Mouse (Mus musculus): ENCODE data around the gene 4632433K11Rik. TPM values are rescaled to one million over a fixed set of nuclear protein-coding genes. Genes with fewer than 3 reads are reported as not detected.
"Not testable (repeated sequence)": the region's sequence is repeated elsewhere in the genome, so short reads cannot be mapped to it uniquely, and the experiment has no call there.

The 4632433K11Rik gene
- polyA plus RNA-seq (2015; fragmentation: Nextera tagmentation; extraction: Ambion mirVana), result not detected in 2 replicates

DNA sequence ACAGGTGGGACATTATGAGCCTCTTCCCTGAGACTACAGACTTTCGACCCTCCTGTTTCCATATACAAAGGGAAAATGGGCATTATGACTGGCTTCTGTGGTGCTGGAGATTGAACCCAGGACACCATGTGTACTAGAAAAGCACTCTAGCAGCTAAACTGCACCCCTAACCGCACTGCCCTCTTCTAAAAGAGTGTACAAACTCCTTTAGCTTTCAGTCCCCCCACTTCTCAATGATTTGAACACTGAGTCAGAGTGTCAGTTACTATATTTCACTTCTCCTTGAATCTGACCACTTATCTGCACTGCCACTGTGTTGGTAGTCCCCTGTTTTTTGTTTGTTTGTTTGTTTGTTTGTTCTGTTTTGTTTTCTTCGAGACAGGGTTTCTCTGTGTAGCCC, at the start of gene 4632433K11Rik:
4632433K11Rik (plus strand) TSS at position 301 of the 400 bp plus-strand sequence.
- no peak within 1 kb of the TSS for H3K27ac ChIP-seq
- no peak within 1 kb of the TSS for H3K9ac ChIP-seq
- WGBS, result 92% methylated on average over 3 of the region's 3 CpGs
- peaks cover 11% of the 10 kb centered on the region for H3K4me1 ChIP-seq
- ATAC-seq (replicated peaks), result no peak
- no peaks in the 10 kb centered on the region for H3K27me3 ChIP-seq (replicated peaks)
- no peak within 1 kb of the TSS for H3K4me3 ChIP-seq
- peaks cover 62% of the 10 kb centered on the region for H3K36me3 ChIP-seq (replicated peaks)
- peaks cover 17% of the 10 kb centered on the region for H3K9me3 ChIP-seq
- H3K4me2 ChIP-seq, result no peak within 1 kb of the TSS

DNA sequence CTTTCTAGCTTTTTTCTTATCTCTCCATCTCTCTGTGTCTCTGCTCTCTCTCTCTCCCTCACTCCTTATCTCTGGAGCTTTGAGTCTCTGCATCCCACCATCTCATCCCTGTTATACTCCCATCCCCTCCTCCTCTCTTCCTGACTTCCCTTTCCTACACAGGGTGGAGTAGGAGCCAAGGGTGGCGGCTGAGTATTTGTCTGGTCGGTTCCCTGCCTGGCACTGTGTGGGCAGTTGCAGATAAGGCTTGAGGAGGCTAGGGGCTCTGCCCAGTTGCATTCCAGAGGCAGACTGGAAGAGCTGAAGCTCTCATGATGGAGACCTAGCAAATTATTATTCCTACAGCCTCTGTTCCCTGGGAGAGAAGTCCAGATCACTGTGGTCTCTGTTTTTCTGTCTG, 45.7 kb upstream of the 4632433K11Rik start:
- no peak overlapping the region for H3K4me3 ChIP-seq
- no peak for ATAC-seq (replicated peaks)
- peaks cover 22% of the 10 kb centered on the region; the same call in 1 of the 2 replicates for H3K36me3 ChIP-seq (replicated peaks)
- no peaks in the 10 kb centered on the region for H3K27me3 ChIP-seq (replicated peaks)
- no peak overlapping the region for H3K9ac ChIP-seq
- no peaks in the 10 kb centered on the region for H3K9me3 ChIP-seq
- 82% methylated on average over 2 of the region's 2 CpGs for WGBS
- H3K4me1 ChIP-seq, result peaks cover 12% of the 10 kb centered on the region
- H3K4me2 ChIP-seq, result no peak overlapping the region
- H3K27ac ChIP-seq, result no peak overlapping the region

GRCm38 (mm10) chr7:4993347-4993998, 40.4 kb upstream of the 4632433K11Rik start:
- peak overlapping the region; percentile 82 for H3K4me3 ChIP-seq
- 43% methylated on average over 55 of the region's 55 CpGs for WGBS

DNA sequence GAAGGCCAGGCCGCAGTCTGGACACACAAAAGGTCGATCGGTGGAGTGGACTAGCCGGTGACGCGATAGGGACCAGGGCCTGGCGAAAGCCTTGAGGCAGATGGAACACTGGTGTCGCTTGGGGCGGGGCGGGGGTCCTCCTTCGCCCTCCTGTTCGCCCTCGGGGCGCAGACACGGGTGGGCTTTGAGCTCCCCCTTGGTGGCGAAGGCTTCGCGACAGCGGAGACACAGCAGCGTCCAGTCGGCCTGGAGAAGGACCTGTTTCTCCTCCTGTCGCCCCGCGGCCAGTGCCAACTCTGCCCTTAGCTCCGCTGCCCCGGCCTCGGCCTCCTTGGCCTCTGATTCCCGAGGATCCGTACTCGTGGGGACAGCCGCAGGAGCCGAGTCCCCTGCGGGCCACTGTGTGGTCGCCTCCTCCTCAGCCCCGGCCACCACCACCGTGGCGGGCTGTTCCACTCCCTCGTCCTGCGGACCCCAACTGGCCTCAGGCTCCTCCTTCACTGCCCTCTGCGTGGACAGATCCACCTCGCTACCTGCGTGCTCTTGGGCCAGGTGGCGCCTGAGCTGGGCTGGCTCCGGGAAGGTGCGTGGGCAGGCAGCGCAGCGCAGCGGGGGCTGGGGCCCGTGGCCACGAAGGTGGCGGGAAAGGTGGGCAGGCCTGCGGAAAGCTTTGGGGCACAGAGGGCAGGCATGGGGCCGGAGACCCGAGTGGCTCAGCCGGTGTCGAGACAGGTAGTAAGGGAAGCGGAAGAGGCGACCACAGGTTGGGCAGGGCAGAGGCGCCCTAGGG, 39.7 kb upstream of the 4632433K11Rik start:
- ATAC-seq (replicated peaks), result no peak
- Histone ChIP-seq H3K27ac (no peak overlapping the region), H3K4me3 (peak overlapping the region; percentile 82), H3K4me2 (peak overlapping the region; percentile 75), H3K27me3 (replicated peaks) (no peaks in the 10 kb centered on the region), H3K4me1 (peaks cover 42% of the 10 kb centered on the region), H3K9ac (peak overlapping the region; percentile 95), H3K36me3 (replicated peaks) (peaks cover 25% of the 10 kb centered on the region; the same call in 1 of the 2 replicates), H3K9me3 (no peaks in the 10 kb centered on the region)
- WGBS, result 57% methylated on average over 59 of the region's 59 CpGs

More at GRCm38 (mm10) chr7:4993347-4993998, 40.4 kb upstream of the 4632433K11Rik start:
- Histone ChIP-seq H3K36me3 (replicated peaks) (peaks cover 25% of the 10 kb centered on the region; the same call in 1 of the 2 replicates), H3K9ac (no peak overlapping the region; the same call in 1 of the 2 replicates), H3K4me1 (peaks cover 42% of the 10 kb centered on the region), H3K27me3 (replicated peaks) (no peaks in the 10 kb centered on the region), H3K4me2 (peak overlapping the region; percentile 75), H3K9me3 (no peaks in the 10 kb centered on the region), H3K27ac (no peak overlapping the region)
- ATAC-seq (replicated peaks), result no peak

GRCm38 (mm10) chr7:4995268-4996002, 38.5 kb upstream of the 4632433K11Rik start:
- H3K4me1 ChIP-seq, result peaks cover 42% of the 10 kb centered on the region
- peak overlapping the region; percentile 75 for H3K4me2 ChIP-seq
- peak overlapping the region; percentile 95 for H3K9ac ChIP-seq
- WGBS, result 5% methylated on average over 19 of the region's 19 CpGs
- H3K27me3 ChIP-seq (replicated peaks), result no peaks in the 10 kb centered on the region
- H3K36me3 ChIP-seq (replicated peaks), result peaks cover 24% of the 10 kb centered on the region; the same call in 1 of the 2 replicates
- H3K4me3 ChIP-seq, result peak overlapping the region; percentile 82
- ATAC-seq (replicated peaks), result peak; percentile 34
- H3K9me3 ChIP-seq, result no peaks in the 10 kb centered on the region
- H3K27ac ChIP-seq, result peak overlapping the region; percentile 81

GRCm38 (mm10) chr7:4996003-4996895, 37.7 kb upstream of the 4632433K11Rik start, which contains the start of gene Zfp579:
TSS of gene Zfp579 (minus strand) at chr7:4996158.
- peaks cover 20% of the 10 kb centered on the region; the same call in 1 of the 2 replicates for H3K36me3 ChIP-seq (replicated peaks)
- peaks cover 42% of the 10 kb centered on the region for H3K4me1 ChIP-seq
- H3K4me2 ChIP-seq, result peak within 1 kb of the TSS; percentile 75
- peak within 1 kb of the TSS; percentile 95 for H3K9ac ChIP-seq
- H3K27me3 ChIP-seq (replicated peaks), result no peaks in the 10 kb centered on the region
- H3K4me3 ChIP-seq, result peak within 1 kb of the TSS; percentile 82
- 3% methylated on average over 20 of the region's 26 CpGs for WGBS
- peak; percentile 85 for ATAC-seq (replicated peaks)
- H3K9me3 ChIP-seq, result no peaks in the 10 kb centered on the region
- peak within 1 kb of the TSS; percentile 81 for H3K27ac ChIP-seq

- no peak for ATAC-seq (replicated peaks)
- WGBS, result 65% methylated on average over 8 of the region's 8 CpGs
Measured at GRCm38 (mm10) chr7:4996934-4997333, 37.0 kb upstream of the 4632433K11Rik start.

GRCm38 (mm10) chr7:4999876-5000275, 34.0 kb upstream of the 4632433K11Rik start:
- Histone ChIP-seq H3K9ac (no peak overlapping the region), H3K4me3 (no peak overlapping the region), H3K27ac (no peak overlapping the region), H3K4me2 (no peak overlapping the region), H3K36me3 (replicated peaks) (no peaks in the 10 kb centered on the region), H3K4me1 (peaks cover 14% of the 10 kb centered on the region), H3K9me3 (no peaks in the 10 kb centered on the region), H3K27me3 (replicated peaks) (no peaks in the 10 kb centered on the region)
- no peak for ATAC-seq (replicated peaks)
- WGBS, result 76% methylated on average over 2 of the region's 2 CpGs

More at GRCm38 (mm10) chr7:4996934-4997333, 37.0 kb upstream of the 4632433K11Rik start:
- Histone ChIP-seq H3K36me3 (replicated peaks) (peaks cover 14% of the 10 kb centered on the region; the same call in 1 of the 2 replicates), H3K27ac (peak overlapping the region; percentile 81), H3K27me3 (replicated peaks) (no peaks in the 10 kb centered on the region), H3K4me1 (peaks cover 42% of the 10 kb centered on the region), H3K4me2 (peak overlapping the region; percentile 75), H3K9me3 (no peaks in the 10 kb centered on the region), H3K9ac (peak overlapping the region; percentile 63), H3K4me3 (peak overlapping the region; percentile 82)

DNA sequence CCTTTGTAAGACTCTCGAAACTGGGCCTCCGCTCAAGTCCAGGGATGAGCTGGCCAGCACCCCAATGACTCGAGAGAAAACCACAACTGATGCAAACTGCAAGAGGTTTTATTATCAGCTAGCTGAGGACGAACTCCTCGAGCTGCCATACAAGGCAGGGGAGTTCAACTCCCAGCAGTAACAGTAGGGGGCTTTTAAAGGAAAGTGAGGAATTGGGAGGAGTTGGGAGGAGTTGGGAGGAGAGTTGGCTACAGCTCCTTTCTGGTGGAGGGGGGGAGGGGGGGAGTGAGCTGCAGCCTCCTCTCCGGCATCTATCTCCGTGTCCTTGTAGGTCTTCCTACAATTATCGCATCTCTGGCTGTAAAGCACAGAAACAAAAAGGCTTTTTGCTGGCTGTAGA, 31.0 kb upstream of the 4632433K11Rik start:
- H3K36me3 ChIP-seq (replicated peaks), result peaks cover 15% of the 10 kb centered on the region
- not testable (repeated sequence) for H3K4me1 ChIP-seq; H3K9me3 ChIP-seq; H3K4me2 ChIP-seq; H3K4me3 ChIP-seq; ATAC-seq (replicated peaks); H3K27me3 ChIP-seq (replicated peaks); H3K9ac ChIP-seq; H3K27ac ChIP-seq
- whole genome bisulfite sequencing, result 71% methylated on average over 8 of the region's 8 CpGs

DNA sequence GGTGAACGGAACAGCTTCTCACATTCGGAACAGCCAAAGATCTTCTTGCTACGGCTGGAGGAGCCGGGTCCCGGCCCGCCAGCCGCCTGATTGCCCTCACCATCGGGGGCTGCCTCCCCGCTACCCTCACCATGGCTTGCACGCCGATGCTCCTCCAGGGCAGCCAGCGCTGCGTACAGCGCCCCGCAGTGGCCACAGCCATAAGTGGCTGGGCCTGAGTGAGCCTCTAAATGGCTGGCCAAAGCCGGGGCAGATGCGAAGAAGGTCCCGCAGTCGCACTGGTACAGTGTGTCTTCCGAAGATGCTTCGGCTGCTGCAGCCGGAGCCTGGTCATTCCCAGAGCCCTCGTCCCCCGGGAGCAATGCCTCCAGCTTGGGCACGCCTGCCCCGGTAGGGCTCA, 25.7 kb upstream of the 4632433K11Rik start:
- H3K4me3 ChIP-seq, result no peak overlapping the region
- WGBS, result 96% methylated on average over 26 of the region's 26 CpGs
- H3K27me3 ChIP-seq (replicated peaks), result no peaks in the 10 kb centered on the region
- H3K9ac ChIP-seq, result no peak overlapping the region
- no peak for ATAC-seq (replicated peaks)
- no peak overlapping the region for H3K4me2 ChIP-seq
- no peaks in the 10 kb centered on the region for H3K9me3 ChIP-seq
- H3K36me3 ChIP-seq (replicated peaks), result peaks cover 60% of the 10 kb centered on the region
- peaks cover 1% of the 10 kb centered on the region; the same call in 1 of the 2 replicates for H3K4me1 ChIP-seq
- no peak overlapping the region for H3K27ac ChIP-seq

Measured in midbrain, embryonic 15.5 days (tissue).